In genomic region chr12:108613081-108613480, GRCm38 (mm10) we compare ENCODE assay signal across 9 mouse cellular contexts. TPM values are rescaled to one million over a fixed set of nuclear protein-coding genes. Genes with fewer than 3 reads are reported as not detected.
DNase-seq lines count a peak whose midpoint lies in the region; ATAC-seq and TF ChIP-seq lines count a peak whose summit lies in the region.
"Had no signal": no experiment of that assay in that cellular context is flagged by ENCODE, and none has a peak within 500 bp of the region (broad histone marks: within the 10 kb centered on the region; RNA-seq: fewer than 3 reads in every experiment).

No protein-coding gene starts in this region.

- DNase-seq in A20 (ENCODE audit: low read depth, low spot score) (peak; percentile 82), MEL (ENCODE audit: low read depth, low spot score) (peak; percentile 6)
- DNase-seq in cerebellum, adult 11-12 months: peak; percentile 24
- DNase-seq in gastrocnemius, postnatal 10 days: peak; percentile 68
- DNase-seq in kidney, postnatal 10 days: peak; percentile 84
- DNase-seq in lung, postnatal 14 days: peak; percentile 85
- peak; percentile 46 to 82 for DNase-seq in spleen, adult 18-20 months

- no peaks in the 10 kb centered on the region for H3K36me3 ChIP-seq in MEL (ENCODE audit: control insufficient read depth in 1 of 2, insufficient read depth in 2 of 2, low read length in 2 of 2)
- no peaks in the 10 kb centered on the region for H3K36me3 ChIP-seq in forebrain, embryonic 16.5 days (ENCODE audit: control insufficient read depth, insufficient read depth)

- TF ChIP-seq POLR2A in MEL (IDR thresholded peaks at IDR 0.05; ENCODE audit: control insufficient read depth in 1 of 2, insufficient read depth in 1 of 2, low read depth in 1 of 2, low read length in 2 of 2, poor library complexity in 1 of 2): no peak

- no peak overlapping the region for H3K9ac ChIP-seq in MEL (ENCODE audit: control insufficient read depth, low read depth, low read length, poor library complexity, severe bottlenecking)
- no peak overlapping the region for H3K9ac ChIP-seq in forebrain, embryonic 16.5 days (replicated peaks; ENCODE audit: low read depth, low read length)

- no peaks in the 10 kb centered on the region for H3K79me2 ChIP-seq in MEL (ENCODE audit: control insufficient read depth, insufficient read depth, low read length, poor library complexity)

- H3K4me1 ChIP-seq in MEL (ENCODE audit: control insufficient read depth in 1 of 2, insufficient read depth in 2 of 2, low read length in 2 of 2): no peaks in the 10 kb centered on the region
- H3K4me1 ChIP-seq in forebrain, embryonic 16.5 days (replicated peaks; ENCODE audit: control insufficient read depth, insufficient read depth, low read length): 0 out of 2 replicates have a peak, but pooled peaks cover under 1% of the 10 kb centered on the region

- peak in 2 of 3 experiments; percentile 8 to 13; a peak in 1 of 6 replicates for TF ChIP-seq CTCF in MEL (IDR thresholded peaks at IDR 0.05 in 2 of 3, conservative IDR thresholded peaks at IDR 0.05 in 1 of 3; ENCODE audit: control insufficient read depth in 1 of 3, insufficient read depth in 1 of 3, low read depth in 2 of 3, low read length in 3 of 3, poor library complexity in 1 of 3, severe bottlenecking in 1 of 3)

- H3K4me2 ChIP-seq in forebrain, embryonic 16.5 days (ENCODE audit: low read length): no peak overlapping the region

- H3K4me3 ChIP-seq in MEL (ENCODE audit: control insufficient read depth in 1 of 2, insufficient read depth in 1 of 2, low read depth in 2 of 2, low read length in 2 of 2): no peak overlapping the region
- H3K4me3 ChIP-seq in forebrain, embryonic 16.5 days (replicated peaks; ENCODE audit: low read length): no peak overlapping the region
- H3K4me3 ChIP-seq: myocyte had no signal

- TF ChIP-seq EP300 in MEL (IDR thresholded peaks at IDR 0.05; ENCODE audit: low read depth in 1 of 2, low read length in 2 of 2): no peak

- no peak; the same call in none of the 2 replicates for TF ChIP-seq RAD21 in MEL (IDR thresholded peaks at IDR 0.05; ENCODE audit: low read depth, low read length)

- 41% methylated on average over 3 of the region's 3 CpGs for WGBS in forebrain, embryonic 16.5 days

- no peak for ATAC-seq in forebrain, embryonic 16.5 days

- H3K9me3 ChIP-seq in MEL (replicated peaks; ENCODE audit: insufficient read depth, low read length): no peaks in the 10 kb centered on the region
- no peaks in the 10 kb centered on the region for H3K9me3 ChIP-seq in forebrain, embryonic 16.5 days (ENCODE audit: control insufficient read depth, low read length)

- no peak overlapping the region for H3K27ac ChIP-seq in MEL (ENCODE audit: control insufficient read depth, low read depth, low read length)
- no peak overlapping the region for H3K27ac ChIP-seq in forebrain, embryonic 16.5 days (ENCODE audit: low read length)

- H3K27me3 ChIP-seq in MEL (ENCODE audit: control insufficient read depth in 1 of 2, insufficient read depth in 2 of 2, low read length in 2 of 2): no peaks in the 10 kb centered on the region
- no peaks in the 10 kb centered on the region for H3K27me3 ChIP-seq in forebrain, embryonic 16.5 days (replicated peaks; ENCODE audit: control insufficient read depth, insufficient read depth, low read length)

TF ChIP-seq in MEL, 35 proteins besides CTCF, POLR2A, EP300 and RAD21:
- TF ChIP-seq BHLHE40 (IDR thresholded peaks at IDR 0.05; ENCODE audit: borderline replicate concordance, low read depth, low read length) (no peak), USF1 (IDR thresholded peaks at IDR 0.05; ENCODE audit: low read depth, low read length) (no peak), E2F4 (IDR thresholded peaks at IDR 0.05; ENCODE audit: borderline replicate concordance, low read depth, low read length) (no peak), ETS1 (IDR thresholded peaks at IDR 0.05; ENCODE audit: low read depth, low read length) (no peak), SMC3 (IDR thresholded peaks at IDR 0.05; ENCODE audit: low read depth, low read length) (no peak), ZNF384 (IDR thresholded peaks at IDR 0.05; ENCODE audit: low read depth, low read length) (no peak)

RNA-seq across cellular contexts. Expression of gene Evl, which starts 58.6 kb away (rescaled TPM):
- not detected in 2 replicates for total RNA-seq in MEL (2012; rRNA removed)
- not detected for polyA plus RNA-seq in MEL (2012; ENCODE audit: insufficient read depth in 1 of 2, insufficient read length in 2 of 2, low read depth in 1 of 2, low replicate concordance in 2 of 2, missing spikeins in 1 of 2)
- 10 to 100 TPM; 46.3 to 55.1 TPM for total RNA-seq in gastrocnemius, postnatal 10 days (2021)
- polyA plus RNA-seq in forebrain, embryonic 16.5 days (2015; fragmentation: Nextera tagmentation; extraction: Ambion mirVana): 196 and 218 TPM in 2 replicates

Comparison
In these comparisons a context has a peak if more than half of its experiments do, and no peak if none do; other contexts are left out.
1. DNase-seq: peak in every context shown above with its lines; median percentile 85 in lung, postnatal 14 days; 84 in kidney, postnatal 10 days; 82 in A20; 68 in gastrocnemius, postnatal 10 days; 64 in spleen, adult 18-20 months; 24 in cerebellum, adult 11-12 months; 6 in MEL.
2. RNA of gene Evl, which starts 58.6 kb away (total RNA-seq): 46.3 to 55.1 TPM in gastrocnemius, postnatal 10 days; not detected in MEL; every median in the first group is over 10 times any median in the second.